8 mouse cellular contexts compared by ENCODE assay signal in the genomic region with DNA sequence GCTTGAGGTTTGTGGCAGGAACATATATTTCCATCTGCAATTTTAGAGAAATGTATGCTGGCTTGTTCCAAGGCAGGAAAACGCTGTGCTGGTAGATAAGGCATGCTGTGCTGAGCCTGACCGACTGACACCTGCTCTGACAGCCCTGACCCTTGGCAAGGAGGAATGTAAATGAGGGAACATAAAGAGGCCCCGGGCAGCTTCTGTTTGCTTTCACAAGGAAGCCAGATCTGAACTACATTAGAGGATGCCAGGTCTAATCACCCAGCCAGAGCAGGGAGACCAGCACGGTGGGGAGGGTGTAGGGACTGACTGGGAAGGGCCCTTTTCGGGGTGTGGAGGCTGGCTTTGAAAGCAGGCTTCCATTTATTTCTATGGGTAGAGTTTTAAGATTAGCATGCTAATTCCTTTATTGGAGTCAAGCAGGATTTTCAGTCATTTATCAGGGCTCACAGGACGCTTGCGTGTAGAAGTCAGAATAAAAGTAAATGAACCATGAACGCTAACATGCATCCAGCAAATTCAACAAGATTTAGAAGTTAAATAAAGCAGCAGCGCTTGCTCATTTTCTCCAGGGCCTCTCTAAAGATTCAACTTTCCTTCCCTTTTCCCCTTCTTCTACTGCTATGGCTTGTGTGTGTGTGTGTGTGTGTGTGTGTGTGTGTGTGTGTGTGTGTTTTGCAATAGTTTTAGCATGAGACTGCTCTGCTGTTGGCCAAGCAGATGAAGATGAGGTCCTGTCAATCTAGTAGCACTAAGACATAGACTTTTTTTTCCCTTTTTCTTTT. TPM values are rescaled to one million over a fixed set of nuclear protein-coding genes. Genes with fewer than 3 reads are reported as not detected.
DNase-seq lines count a peak whose midpoint lies in the region; ATAC-seq and TF ChIP-seq lines count a peak whose summit lies in the region.

No protein-coding gene starts in this region.

- H3K9ac ChIP-seq in limb, embryonic 15.5 days, result no peak overlapping the region
- H3K9ac ChIP-seq in forebrain, embryonic 16.5 days (replicated peaks; ENCODE audit: low read depth, low read length), result no peak overlapping the region
- H3K9ac ChIP-seq in kidney, postnatal 0 days (ENCODE audit: low read depth, low read length), result no peak overlapping the region
- H3K9ac ChIP-seq in neural tube, embryonic 14.5 days (replicated peaks; ENCODE audit: low read depth, low read length), result no peak overlapping the region

- TF ChIP-seq POLR2A in cerebellum, adult 2 months (IDR thresholded peaks at IDR 0.05; ENCODE audit: borderline replicate concordance, insufficient read depth, low read length), result no peak

- TF ChIP-seq CTCF in kidney, postnatal 0 days (IDR thresholded peaks at IDR 0.05; ENCODE audit: low read depth), result no peak
- no peak for TF ChIP-seq CTCF in cerebellum, adult 2 months (IDR thresholded peaks at IDR 0.05; ENCODE audit: borderline replicate concordance, insufficient read depth, low read depth, low read length)

- no peak for ATAC-seq in limb, embryonic 15.5 days (ENCODE audit: insufficient number of reproducible peaks, low FRiP score, low TSS enrichment, low read depth)
- peak; percentile 79 for ATAC-seq in forebrain, embryonic 16.5 days
- peak; percentile 52; the same call in 1 of the 2 replicates for ATAC-seq in kidney, postnatal 0 days (replicated peaks; ENCODE audit: low FRiP score, low read depth)
- ATAC-seq in neural tube, embryonic 14.5 days (ENCODE audit: low read depth), result peak; percentile 57; the same call in 1 of the 2 replicates

- no peaks in the 10 kb centered on the region for H3K9me3 ChIP-seq in limb, embryonic 15.5 days
- no peaks in the 10 kb centered on the region for H3K9me3 ChIP-seq in limb, embryonic 10.5 days (replicated peaks)
- no peaks in the 10 kb centered on the region for H3K9me3 ChIP-seq in forebrain, embryonic 16.5 days (ENCODE audit: control insufficient read depth, low read length)
- H3K9me3 ChIP-seq in kidney, postnatal 0 days (replicated peaks; ENCODE audit: low read length), result no peaks in the 10 kb centered on the region
- no peaks in the 10 kb centered on the region for H3K9me3 ChIP-seq in neural tube, embryonic 14.5 days (ENCODE audit: control insufficient read depth, low read length)

- H3K27ac ChIP-seq in limb, embryonic 15.5 days, result peak overlapping the region; percentile 30; the same call in 1 of the 2 replicates
- H3K27ac ChIP-seq in limb, embryonic 10.5 days, result no peak overlapping the region
- H3K27ac ChIP-seq in forebrain, embryonic 16.5 days (ENCODE audit: low read length), result no peak overlapping the region
- peak overlapping the region; percentile 31; the same call in 1 of the 2 replicates for H3K27ac ChIP-seq in kidney, postnatal 0 days
- no peak overlapping the region for H3K27ac ChIP-seq in neural tube, embryonic 14.5 days (ENCODE audit: low read depth, low read length)
- H3K27ac ChIP-seq in cerebellum, adult 2 months (ENCODE audit: insufficient read depth, low read length), result no peak overlapping the region

- H3K36me3 ChIP-seq in limb, embryonic 15.5 days, result no peaks in the 10 kb centered on the region
- no peaks in the 10 kb centered on the region for H3K36me3 ChIP-seq in limb, embryonic 10.5 days
- H3K36me3 ChIP-seq in forebrain, embryonic 16.5 days (ENCODE audit: control insufficient read depth, insufficient read depth), result no peaks in the 10 kb centered on the region
- H3K36me3 ChIP-seq in kidney, postnatal 0 days (ENCODE audit: insufficient read depth, low read length), result no peaks in the 10 kb centered on the region
- H3K36me3 ChIP-seq in neural tube, embryonic 14.5 days (ENCODE audit: control insufficient read depth, insufficient read depth, low read length), result no peaks in the 10 kb centered on the region

- WGBS in limb, embryonic 15.5 days, result 27% methylated on average over 9 of the region's 9 CpGs
- 36% methylated on average over 9 of the region's 9 CpGs for WGBS in limb, embryonic 10.5 days
- 16% methylated on average over 9 of the region's 9 CpGs for WGBS in forebrain, embryonic 16.5 days
- 19% methylated on average over 9 of the region's 9 CpGs for WGBS in kidney, postnatal 0 days
- 7% methylated on average over 9 of the region's 9 CpGs for WGBS in neural tube, embryonic 14.5 days
- 39% methylated on average over 9 of the region's 9 CpGs for WGBS in cerebellum, adult 2 months

- DNase-seq in limb, embryonic 10.5 days (ENCODE audit: low spot score), result no peak
- DNase-seq in kidney, postnatal 0 days (ENCODE audit: low spot score), result peak; percentile 25
- no peak for DNase-seq in right cerebral cortex, postnatal 25 days
- no peak for DNase-seq in cerebellum, adult 2 months
- DNase-seq in urinary bladder, postnatal 10 days (ENCODE audit: low spot score), result no peak

- no peaks in the 10 kb centered on the region for H3K27me3 ChIP-seq in limb, embryonic 15.5 days
- no peaks in the 10 kb centered on the region for H3K27me3 ChIP-seq in limb, embryonic 10.5 days (ENCODE audit: low read depth, poor library complexity, severe bottlenecking)
- no peaks in the 10 kb centered on the region for H3K27me3 ChIP-seq in forebrain, embryonic 16.5 days (replicated peaks; ENCODE audit: control insufficient read depth, insufficient read depth, low read length)
- no peaks in the 10 kb centered on the region for H3K27me3 ChIP-seq in kidney, postnatal 0 days (ENCODE audit: insufficient read depth, low read length)
- H3K27me3 ChIP-seq in neural tube, embryonic 14.5 days (ENCODE audit: control insufficient read depth, insufficient read depth, low read length), result no peaks in the 10 kb centered on the region
- H3K27me3 ChIP-seq in cerebellum, adult 2 months (ENCODE audit: control insufficient read depth, insufficient read depth, low read length), result no peaks in the 10 kb centered on the region

- peaks cover 10% of the 10 kb centered on the region for H3K4me1 ChIP-seq in limb, embryonic 15.5 days
- peaks cover 4% of the 10 kb centered on the region for H3K4me1 ChIP-seq in limb, embryonic 10.5 days
- H3K4me1 ChIP-seq in forebrain, embryonic 16.5 days (replicated peaks; ENCODE audit: control insufficient read depth, insufficient read depth, low read length), result peaks cover 17% of the 10 kb centered on the region
- H3K4me1 ChIP-seq in kidney, postnatal 0 days (replicated peaks; ENCODE audit: insufficient read depth, low read length), result peaks cover 5% of the 10 kb centered on the region; the same call in 1 of the 2 replicates
- peaks cover 9% of the 10 kb centered on the region for H3K4me1 ChIP-seq in neural tube, embryonic 14.5 days (ENCODE audit: control insufficient read depth, insufficient read depth, low read length)
- no peaks in the 10 kb centered on the region for H3K4me1 ChIP-seq in cerebellum, adult 2 months (ENCODE audit: control insufficient read depth, insufficient read depth, low read length)

- no peak overlapping the region for H3K4me3 ChIP-seq in limb, embryonic 15.5 days
- H3K4me3 ChIP-seq in limb, embryonic 10.5 days, result no peak overlapping the region
- no peak overlapping the region for H3K4me3 ChIP-seq in forebrain, embryonic 16.5 days (replicated peaks; ENCODE audit: low read length)
- H3K4me3 ChIP-seq in kidney, postnatal 0 days (replicated peaks; ENCODE audit: low read depth, low read length), result no peak overlapping the region
- H3K4me3 ChIP-seq in neural tube, embryonic 14.5 days (ENCODE audit: low read depth, low read length), result no peak overlapping the region
- H3K4me3 ChIP-seq in cerebellum, adult 2 months (replicated peaks; ENCODE audit: insufficient read depth, low read depth, low read length), result no peak overlapping the region

- no peak overlapping the region for H3K4me2 ChIP-seq in limb, embryonic 15.5 days
- no peak overlapping the region for H3K4me2 ChIP-seq in forebrain, embryonic 16.5 days (ENCODE audit: low read length)
- no peak overlapping the region for H3K4me2 ChIP-seq in kidney, postnatal 0 days (ENCODE audit: low read length)
- no peak overlapping the region for H3K4me2 ChIP-seq in neural tube, embryonic 14.5 days (ENCODE audit: low read depth, low read length)

RNA-seq across cellular contexts. Expression of a gene that starts 34.3 kb away (rescaled TPM):
- polyA plus RNA-seq in limb, embryonic 15.5 days (2015; fragmentation: Nextera tagmentation; extraction: Ambion mirVana), result 12.6 and 13.2 TPM in 2 replicates
- 4.6 and 5.8 TPM in 2 replicates for polyA plus RNA-seq in limb, embryonic 10.5 days (2016; fragmentation: Nextera tagmentation; extraction: Ambion mirVana)
- polyA plus RNA-seq in forebrain, embryonic 16.5 days (2015; fragmentation: Nextera tagmentation; extraction: Ambion mirVana), result 14.3 and 18.3 TPM in 2 replicates
- polyA plus RNA-seq in kidney, postnatal 0 days (2015; fragmentation: Nextera tagmentation; extraction: Ambion mirVana), result 7.0 and 8.6 TPM in 2 replicates
- polyA plus RNA-seq in neural tube, embryonic 14.5 days (2014; fragmentation: Nextera tagmentation; extraction: Ambion mirVana), result 17.4 and 17.5 TPM in 2 replicates
- 21.6 and 32.0 TPM in 2 replicates for polyA plus RNA-seq in cerebellum, adult 2 months (2012; rRNA removed)

Comparison
In these comparisons a context has a peak if more than half of its experiments do, and no peak if none do; other contexts are left out.
1. H3K27ac ChIP-seq: peak in limb, embryonic 15.5 days (single experiment) and kidney, postnatal 0 days (single experiment); none in limb, embryonic 10.5 days (single experiment), forebrain, embryonic 16.5 days (single experiment), neural tube, embryonic 14.5 days (single experiment) and cerebellum, adult 2 months (single experiment).